Mouse (Mus musculus) G1E (cell line): ENCODE measurements around the gene Wfdc12.

Experiments
- CTCF ChIP-seq: IDR thresholded peaks from 2 replicates; pipeline ENCODE4 v1.5.1; 2012; ENCODE audit warnings: low read depth, low read length, inconsistent platforms, mixed read lengths
- TAL1 ChIP-seq: conservative IDR thresholded peaks from 2 replicates; pipeline ENCODE4 v1.6.1; 2012; ENCODE audit warnings: low read depth, low read length, inconsistent platforms, mixed read lengths

- TF ChIP-seq CTCF (no peak), TAL1 (no peak)
Observed at GRCm38 (mm10) chr2:164154007-164154406, 36.4 kb downstream of the Wfdc12 start.
